Mouse (Mus musculus): ENCODE results near the gene Dcst1. TPM values are rescaled to one million over a fixed set of nuclear protein-coding genes. Genes with fewer than 3 reads are reported as not detected.

Dcst1 gene
- polyA plus RNA-seq (2021; fragmentation: Nextera tagmentation): 1.4 TPM in 2 replicates
- long read RNA-seq, experiment 1: 0 reads
- long read RNA-seq, experiment 2, partial matches to known transcripts: 0 of 1 reads
- long read RNA-seq, experiment 2, other reads (novel, unspliced or antisense): 0 of 1 reads

DNA sequence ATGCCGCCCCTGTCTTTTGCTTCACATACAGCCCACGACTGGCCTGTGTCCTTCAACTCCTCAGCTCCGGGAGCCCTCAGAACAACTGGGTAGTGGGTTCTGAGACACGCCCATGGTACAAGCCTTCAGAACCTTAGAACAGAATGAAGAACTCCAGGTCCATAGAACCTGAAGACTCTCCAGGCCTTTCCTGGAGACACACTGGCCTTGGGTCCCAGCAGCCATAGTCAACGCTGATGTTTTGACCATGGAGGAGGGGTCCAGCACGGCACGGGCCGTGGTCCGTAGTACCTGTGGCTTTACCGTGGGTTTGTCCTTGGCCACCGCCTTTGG is at the start of gene Dcst1:
TSS of gene Dcst1 (minus strand) at position 101 of the 333 bp plus-strand sequence.

DNA sequence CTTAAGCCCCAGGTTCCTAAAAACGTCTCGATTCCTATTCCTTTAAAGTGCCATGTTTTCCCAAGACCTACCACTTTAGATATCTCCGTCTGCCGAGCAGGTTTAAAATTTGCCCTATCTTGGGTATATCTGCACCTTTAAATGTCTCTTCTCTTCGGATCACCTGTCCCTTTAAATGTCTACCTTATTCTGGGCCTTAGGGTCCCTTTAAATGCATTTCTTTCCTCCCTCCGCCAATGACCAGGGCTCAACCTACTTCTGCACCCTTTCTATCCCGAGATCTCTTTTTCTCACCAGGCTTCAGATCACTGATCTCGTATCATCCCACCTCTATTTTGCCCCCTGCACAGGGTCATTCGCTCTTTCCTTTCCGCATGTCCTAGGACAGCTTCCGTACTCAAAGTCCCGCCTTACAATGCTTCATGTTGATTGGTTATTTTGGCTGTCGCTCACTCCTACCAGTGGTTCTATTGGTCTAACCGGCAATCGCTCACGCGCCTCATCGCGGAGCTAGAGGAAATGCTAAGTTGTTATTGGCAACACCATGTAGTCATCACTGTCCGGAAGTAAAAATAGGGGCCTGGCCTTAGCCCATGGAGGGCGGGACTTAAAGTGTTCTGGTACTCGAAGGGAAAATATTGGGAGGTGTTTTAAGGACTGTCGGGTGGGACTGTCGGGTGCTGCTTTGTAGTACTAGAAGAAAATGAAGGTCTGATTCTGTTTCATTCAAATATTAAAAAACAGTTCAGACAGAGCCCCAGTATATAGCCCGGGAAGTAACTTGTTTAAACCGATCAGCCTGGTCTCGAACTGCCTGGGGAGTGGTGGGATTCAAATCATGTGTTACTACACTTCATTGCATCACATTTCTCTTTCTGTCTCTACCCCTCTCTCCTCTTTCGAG is 46.7 kb upstream of the Dcst1 start, which contains the start of gene Flad1:
TSS of gene Flad1 (minus strand) at position 381 of the 904 bp plus-strand sequence.

DNA sequence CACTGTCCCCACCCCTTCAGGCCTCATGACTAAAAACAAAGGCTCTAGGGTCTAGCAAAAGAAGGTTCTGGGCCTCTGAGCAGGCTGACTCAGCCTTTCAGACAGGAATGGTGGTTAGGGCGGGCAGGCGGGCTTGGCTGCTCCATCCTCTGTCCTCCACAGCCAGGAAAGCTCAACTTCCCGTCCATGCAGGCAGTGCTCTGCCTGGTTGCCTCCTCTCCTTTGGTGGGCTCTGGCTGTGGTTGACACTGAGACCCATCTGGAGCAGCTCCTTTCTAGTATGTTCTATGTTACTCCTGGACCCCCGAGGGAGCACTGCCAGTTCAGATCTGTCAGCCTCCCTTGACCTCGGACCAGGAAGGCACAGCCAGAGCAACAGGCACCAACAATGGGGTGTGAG is 37.6 kb upstream of the Dcst1 start, which contains the start of gene Lenep:
TSS of gene Lenep (minus strand) at position 101 of the 400 bp plus-strand sequence.

DNA sequence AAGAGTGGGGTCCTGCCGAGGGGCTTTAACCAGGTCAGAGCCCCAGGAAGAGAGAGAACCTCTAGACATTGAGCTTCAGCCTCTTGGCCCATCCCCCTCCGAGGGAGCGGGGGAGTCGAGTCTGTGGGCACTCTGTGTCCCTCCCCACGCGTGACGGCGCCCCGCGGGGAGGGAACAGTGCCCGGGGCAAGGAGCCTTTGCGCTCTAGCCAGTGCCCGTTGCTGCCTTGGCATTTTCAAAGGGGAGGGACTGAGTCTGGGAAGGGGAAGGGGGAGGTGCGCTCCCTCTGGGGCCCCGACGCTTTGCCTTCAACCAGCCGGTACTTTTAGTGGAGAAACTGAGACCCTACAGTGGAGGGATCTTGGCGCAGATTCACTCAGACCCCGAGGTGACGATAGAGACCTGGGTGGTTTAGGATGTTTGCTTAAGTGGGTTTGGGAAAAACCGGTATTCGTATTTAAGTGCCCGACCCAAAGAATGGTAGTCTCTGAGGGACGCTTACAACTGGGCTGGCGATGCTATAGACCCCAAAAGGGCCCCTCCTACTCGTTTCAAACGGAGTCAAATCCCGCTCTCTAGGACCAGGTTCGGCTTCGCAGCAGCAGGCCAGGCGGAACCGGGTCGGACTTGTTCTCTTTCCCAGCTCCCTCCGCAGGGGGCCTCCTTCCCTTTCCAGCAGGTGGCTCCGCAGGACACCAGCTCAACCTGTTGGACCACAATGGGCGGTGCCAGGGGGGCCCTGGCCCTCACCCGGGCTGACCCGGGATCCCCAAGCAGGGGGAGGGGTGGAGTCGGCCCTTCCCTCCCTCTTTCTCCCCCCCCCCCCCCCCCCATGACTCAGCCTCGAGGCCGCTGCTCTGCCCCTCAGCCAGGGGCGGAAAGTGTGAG is 29.2 kb upstream of the Dcst1 start, which contains the start of gene Zbtb7b:
TSS of gene Zbtb7b (minus strand) at position 771 of the 888 bp plus-strand sequence.

DNA sequence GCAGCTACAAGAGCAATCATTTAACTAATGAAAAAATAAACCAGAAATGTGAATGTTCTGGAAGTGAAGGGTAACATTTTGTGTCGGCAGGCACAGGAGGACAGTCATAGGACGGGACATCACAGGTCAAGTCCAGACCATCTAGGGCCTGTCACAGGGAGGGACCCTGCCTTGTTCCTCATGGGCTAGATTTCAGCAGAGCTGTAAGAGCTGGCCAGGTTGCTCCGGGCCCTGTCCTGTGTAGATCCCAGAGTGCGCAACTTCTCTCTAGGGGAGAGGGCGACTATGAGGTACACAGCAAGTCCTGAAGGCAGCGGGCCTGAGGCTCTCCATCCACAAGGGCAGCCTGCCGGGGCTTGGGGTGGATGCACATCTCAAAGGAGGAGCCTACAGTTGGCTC is 3.4 kb downstream of the Dcst1 start, which contains the start of gene Dcst2:
TSS of gene Dcst2 (plus strand) at position 301 of the 400 bp plus-strand sequence.

DNA sequence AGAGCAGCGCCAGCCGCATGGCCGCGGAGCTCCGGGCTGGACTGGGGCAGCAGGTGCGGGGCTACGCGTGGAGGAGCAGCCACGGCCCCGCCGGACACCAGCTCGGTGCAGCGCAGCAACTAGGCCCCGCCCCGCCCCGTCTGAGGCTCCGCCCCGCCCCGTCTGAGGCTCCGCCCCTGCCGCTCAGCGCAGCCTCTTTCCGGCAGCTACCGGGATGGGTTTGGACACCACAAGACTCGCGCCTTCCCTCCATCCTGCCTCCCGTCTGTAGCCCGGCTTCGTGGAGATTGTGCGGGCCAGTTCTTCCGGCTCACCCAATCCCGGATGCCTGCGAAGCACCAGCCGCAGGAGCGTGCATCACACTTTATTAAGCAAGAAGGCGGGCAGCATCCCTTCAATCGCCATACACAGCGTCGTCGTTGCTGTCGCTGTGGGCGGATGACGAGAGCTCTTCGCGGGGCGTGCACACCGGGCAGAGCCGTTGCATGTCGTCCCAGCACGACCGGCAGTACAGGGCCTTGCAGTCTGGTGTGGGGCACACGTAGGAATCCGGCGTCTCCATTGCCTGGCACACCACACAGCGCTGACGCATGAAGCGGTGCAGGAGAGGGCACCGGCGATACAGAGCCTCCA is 15.1 kb downstream of the Dcst1 start, which contains the start of gene Adam15:
TSS of gene Adam15 (minus strand) at position 128 of the 633 bp plus-strand sequence.

DNA sequence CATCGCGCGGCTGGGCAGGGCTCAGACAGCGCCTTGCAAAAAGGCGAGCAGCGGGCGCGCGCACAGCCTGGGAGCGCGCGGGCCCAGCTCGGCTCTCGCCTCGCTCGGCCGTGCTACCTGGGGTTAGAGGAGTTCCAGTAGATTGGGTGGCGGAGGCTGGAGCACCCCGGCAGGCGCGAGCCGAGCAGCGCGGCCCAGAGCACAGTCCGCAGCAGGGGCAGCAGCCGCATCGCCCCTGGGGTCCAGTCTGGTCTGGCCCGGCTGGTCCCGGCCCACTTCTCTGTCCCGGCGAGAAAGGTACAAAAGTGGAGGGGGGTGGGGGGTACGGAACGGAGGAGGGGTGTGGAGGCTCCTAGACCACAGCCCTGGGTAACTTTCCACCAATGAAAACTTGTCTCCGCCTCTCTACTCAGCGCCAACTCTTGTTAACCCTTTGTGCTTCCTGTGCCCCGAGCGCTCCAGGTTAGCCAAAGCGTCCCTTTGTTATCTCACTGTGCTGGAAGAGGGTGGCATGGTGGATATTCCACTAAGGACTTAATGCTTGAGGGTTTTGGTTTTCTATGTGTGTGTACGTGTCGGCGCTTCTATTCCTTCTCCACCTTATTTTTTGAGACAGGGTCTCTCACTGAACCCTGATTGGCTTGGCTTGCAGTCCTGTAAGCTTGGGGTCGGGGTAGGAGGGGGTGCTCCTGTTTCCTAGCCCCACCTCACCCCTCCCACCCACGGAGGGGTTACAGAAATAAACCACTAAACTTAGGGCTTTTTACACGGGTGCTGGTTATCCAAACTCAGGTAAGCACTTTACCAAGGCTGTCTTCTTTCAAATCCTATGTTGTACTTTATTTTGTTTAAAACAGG is 27.1 kb downstream of the Dcst1 start, which contains the start of gene Efna4:
TSS of gene Efna4 (minus strand) at position 308 of the 858 bp plus-strand sequence.

DNA sequence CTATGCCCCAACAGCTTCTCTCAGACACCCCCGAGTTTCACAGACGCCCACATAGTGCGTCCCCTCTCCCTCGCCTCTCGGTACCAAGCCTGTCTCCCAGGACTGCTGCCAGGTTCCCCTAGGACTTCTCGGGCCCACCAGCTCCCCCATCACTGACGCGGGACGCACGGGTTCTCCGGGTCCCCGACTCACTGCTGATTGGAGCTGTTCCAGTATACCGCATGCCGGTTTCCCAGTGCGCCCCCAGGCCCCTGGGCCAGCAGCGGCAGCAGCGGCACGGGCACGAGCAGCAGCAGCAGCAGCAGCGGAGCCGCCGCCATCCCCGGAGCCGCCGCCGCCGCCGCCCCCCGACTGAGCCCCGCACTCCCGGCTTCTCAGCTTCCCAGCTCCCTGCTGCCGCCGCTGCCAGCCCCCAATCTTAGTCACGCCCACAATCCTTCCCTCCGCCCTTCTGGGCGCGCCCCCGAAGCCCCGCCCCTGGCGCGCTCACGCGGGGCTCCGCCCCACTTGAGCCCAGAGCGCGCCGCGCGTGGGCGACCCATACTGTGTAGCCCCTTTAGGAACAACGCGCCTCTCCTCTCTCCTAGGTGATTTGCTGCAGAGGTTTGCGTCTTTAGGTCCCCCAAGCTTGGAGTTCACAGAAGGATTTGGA is 42.4 kb downstream of the Dcst1 start, which contains the start of gene Efna3:
TSS of gene Efna3 (minus strand) at position 452 of the 652 bp plus-strand sequence.

Other genes with a start within 250 kb of the Dcst1 start
- gene Pklr, start 229.1 kb downstream of the Dcst1 start, polyA plus RNA-seq (2021; fragmentation: Nextera tagmentation): 0.20 TPM in 1 of 2 replicates, not detected in the other
- gene Hcn3, start 205.1 kb downstream of the Dcst1 start, polyA plus RNA-seq (2021; fragmentation: Nextera tagmentation): 1.9 and 2.1 TPM in 2 replicates
- gene Clk2, start 200.5 kb downstream of the Dcst1 start, polyA plus RNA-seq (2021; fragmentation: Nextera tagmentation): 2.3 and 2.6 TPM in 2 replicates
- gene Scamp3, start 187.8 kb downstream of the Dcst1 start, polyA plus RNA-seq (2021; fragmentation: Nextera tagmentation): 79.6 and 80.4 TPM in 2 replicates
- 7.2 and 8.7 TPM in 2 replicates for gene Fam189b, start 182.1 kb downstream of the Dcst1 start, polyA plus RNA-seq (2021; fragmentation: Nextera tagmentation)
- gene Gba, start 162.3 kb downstream of the Dcst1 start, polyA plus RNA-seq (2021; fragmentation: Nextera tagmentation): 24.0 and 25.6 TPM in 2 replicates
- gene Thbs3, start 150.1 kb downstream of the Dcst1 start, polyA plus RNA-seq (2021; fragmentation: Nextera tagmentation): 10.7 and 16.8 TPM in 2 replicates
- 125 and 128 TPM in 2 replicates for gene Mtx1, start 138.2 kb downstream of the Dcst1 start, polyA plus RNA-seq (2021; fragmentation: Nextera tagmentation)
- gene Muc1, start 136.2 kb downstream of the Dcst1 start, polyA plus RNA-seq (2021; fragmentation: Nextera tagmentation): not detected in 2 replicates
- gene Krtcap2, start 119.3 kb downstream of the Dcst1 start, polyA plus RNA-seq (2021; fragmentation: Nextera tagmentation): 237 and 255 TPM in 2 replicates
- gene Trim46, start 118.9 kb downstream of the Dcst1 start, polyA plus RNA-seq (2021; fragmentation: Nextera tagmentation): 20.0 and 21.4 TPM in 2 replicates
- gene Dpm3, start 105.9 kb downstream of the Dcst1 start, polyA plus RNA-seq (2021; fragmentation: Nextera tagmentation): 320 and 365 TPM in 2 replicates
- 56.9 and 59.5 TPM in 2 replicates for gene Slc50a1, start 94.7 kb downstream of the Dcst1 start, polyA plus RNA-seq (2021; fragmentation: Nextera tagmentation)
- gene Efna1, start 84.1 kb downstream of the Dcst1 start, polyA plus RNA-seq (2021; fragmentation: Nextera tagmentation): 11.3 and 12.4 TPM in 2 replicates
- 11.0 and 12.5 TPM in 2 replicates for gene Efna3, start 42.3 kb downstream of the Dcst1 start, polyA plus RNA-seq (2021; fragmentation: Nextera tagmentation)
- gene Efna4, start 27.2 kb downstream of the Dcst1 start, polyA plus RNA-seq (2021; fragmentation: Nextera tagmentation): 0.39 and 0.40 TPM in 2 replicates
- 26.6 and 28.2 TPM in 2 replicates for gene Adam15, start 15.3 kb downstream of the Dcst1 start, polyA plus RNA-seq (2021; fragmentation: Nextera tagmentation)
- gene Dcst2, start 3.3 kb downstream of the Dcst1 start, polyA plus RNA-seq (2021; fragmentation: Nextera tagmentation): not detected in 2 replicates
- gene Zbtb7b, start 29.5 kb upstream of the Dcst1 start, polyA plus RNA-seq (2021; fragmentation: Nextera tagmentation): 0.23 and 0.59 TPM in 2 replicates
- not detected in 2 replicates for gene Lenep, start 37.5 kb upstream of the Dcst1 start, polyA plus RNA-seq (2021; fragmentation: Nextera tagmentation)
- 27.2 and 28.1 TPM in 2 replicates for gene Flad1, start 46.6 kb upstream of the Dcst1 start, polyA plus RNA-seq (2021; fragmentation: Nextera tagmentation)
- 10.2 and 10.3 TPM in 2 replicates for gene Cks1b, start 53.1 kb upstream of the Dcst1 start, polyA plus RNA-seq (2021; fragmentation: Nextera tagmentation)
- gene Shc1, start 53.2 kb upstream of the Dcst1 start, polyA plus RNA-seq (2021; fragmentation: Nextera tagmentation): 2.7 and 3.0 TPM in 2 replicates
- 5.8 and 6.2 TPM in 2 replicates for gene Pygo2, start 65.0 kb upstream of the Dcst1 start, polyA plus RNA-seq (2021; fragmentation: Nextera tagmentation)
- gene Pbxip1, start 71.5 kb upstream of the Dcst1 start, polyA plus RNA-seq (2021; fragmentation: Nextera tagmentation): 20.1 and 28.3 TPM in 2 replicates
- gene Pmvk, start 89.3 kb upstream of the Dcst1 start, polyA plus RNA-seq (2021; fragmentation: Nextera tagmentation): 64.1 and 68.4 TPM in 2 replicates
- 4.0 and 5.1 TPM in 2 replicates for gene Kcnn3, start 154.9 kb upstream of the Dcst1 start, polyA plus RNA-seq (2021; fragmentation: Nextera tagmentation)

Data from layer of hippocampus, adult 6 months (tissue).